ENCODE assay signal across 8 mouse cellular contexts in the genomic region with DNA sequence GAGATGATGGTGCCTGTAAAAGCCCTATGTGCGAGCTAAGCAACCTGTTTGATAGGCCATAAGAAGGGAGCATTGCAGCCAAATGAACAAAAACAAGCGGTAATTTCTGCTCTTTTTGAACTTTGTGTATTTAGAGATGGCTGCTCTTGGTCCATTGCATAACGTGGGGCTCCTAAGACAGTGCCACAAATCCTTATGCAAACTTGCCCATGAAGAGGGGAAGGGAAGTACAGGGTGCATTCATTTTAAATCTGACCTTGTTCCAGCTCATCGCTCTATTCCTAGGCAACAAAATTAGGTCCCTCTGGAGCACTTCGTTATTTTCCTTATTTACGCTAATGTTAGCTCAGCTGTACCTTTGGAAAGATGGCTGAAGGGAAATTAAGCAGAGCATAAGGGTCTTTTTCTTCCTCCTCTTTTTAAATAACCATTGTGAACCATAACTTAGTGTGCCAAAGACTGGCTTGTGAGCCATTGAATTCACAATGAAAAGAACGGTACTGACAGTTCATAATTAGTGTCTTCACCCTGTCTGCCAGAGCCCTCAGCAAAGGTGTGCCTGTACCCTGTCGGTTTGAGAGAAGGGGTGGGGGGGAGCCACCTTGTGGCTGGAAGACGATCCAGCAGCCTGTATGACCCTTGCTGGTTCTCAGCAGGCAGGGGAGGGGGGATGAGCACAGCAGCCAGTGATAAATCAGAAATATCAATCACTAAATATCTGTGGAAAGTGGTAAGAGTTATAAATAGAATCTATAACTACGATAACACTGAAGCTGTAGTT.
DNase-seq lines count a peak whose midpoint lies in the region; ATAC-seq and TF ChIP-seq lines count a peak whose summit lies in the region.

No protein-coding gene starts in this region.

- TF ChIP-seq CTCF in spleen, adult 2 months (IDR thresholded peaks at IDR 0.05; ENCODE audit: extremely low read depth, insufficient read depth, insufficient read length, insufficient replicate concordance) = peak; percentile 55; the same call in 1 of the 2 replicates
- peak; percentile 19; the same call in 1 of the 2 replicates for TF ChIP-seq CTCF in embryonic fibroblast, embryonic 13.5 days (IDR thresholded peaks at IDR 0.05; ENCODE audit: borderline replicate concordance, insufficient read depth, low read length)
- peak; percentile 72 for TF ChIP-seq CTCF in liver, postnatal 0 days (IDR thresholded peaks at IDR 0.05; ENCODE audit: low read depth)
- TF ChIP-seq CTCF in stomach, postnatal 0 days (IDR thresholded peaks at IDR 0.05; ENCODE audit: low read depth) = peak; percentile 78

- H3K4me2 ChIP-seq in forebrain, embryonic 11.5 days (ENCODE audit: low read depth, low read length, severe bottlenecking) = no peak overlapping the region
- no peak overlapping the region for H3K4me2 ChIP-seq in forebrain, embryonic 15.5 days (replicated peaks)
- H3K4me2 ChIP-seq in liver, postnatal 0 days (ENCODE audit: low read depth, low read length) = no peak overlapping the region
- no peak overlapping the region for H3K4me2 ChIP-seq in stomach, postnatal 0 days (replicated peaks; ENCODE audit: low read depth)

- no peak for TF ChIP-seq POLR2A in spleen, adult 2 months (IDR thresholded peaks at IDR 0.05; ENCODE audit: low read depth, low read length)
- TF ChIP-seq POLR2A in embryonic fibroblast, embryonic 13.5 days (IDR thresholded peaks at IDR 0.05; ENCODE audit: low read depth, low read length) = no peak

- DNase-seq in forebrain, embryonic 11.5 days (ENCODE audit: low spot score) = peak; percentile 76
- peak; percentile 14 to 20 for DNase-seq in spleen, adult 2 months (ENCODE audit: low read depth in 1 of 2, low spot score in 2 of 2)
- DNase-seq in spleen, postnatal 14 days (ENCODE audit: low spot score in 2 of 2) = no peak
- DNase-seq in liver, postnatal 0 days = peak; percentile 34
- peak; percentile 43 for DNase-seq in stomach, postnatal 0 days (ENCODE audit: low spot score)
- DNase-seq in urinary bladder, postnatal 25 days (ENCODE audit: low spot score) = no peak

- no peak for ATAC-seq in forebrain, embryonic 11.5 days (replicated peaks; ENCODE audit: low FRiP score)
- ATAC-seq in forebrain, embryonic 15.5 days (replicated peaks) = no peak
- no peak; the same call in 1 of the 2 replicates for ATAC-seq in liver, postnatal 0 days
- no peak for ATAC-seq in stomach, postnatal 0 days (ENCODE audit: low FRiP score, low TSS enrichment)

- no peaks in the 10 kb centered on the region for H3K9me3 ChIP-seq in forebrain, embryonic 11.5 days (ENCODE audit: control insufficient read depth, low read length)
- H3K9me3 ChIP-seq in forebrain, embryonic 15.5 days = no peaks in the 10 kb centered on the region
- no peaks in the 10 kb centered on the region for H3K9me3 ChIP-seq in liver, postnatal 0 days (ENCODE audit: low read length)
- H3K9me3 ChIP-seq in stomach, postnatal 0 days (ENCODE audit: control insufficient read depth, low read length) = no peaks in the 10 kb centered on the region

- H3K36me3 ChIP-seq in forebrain, embryonic 11.5 days (ENCODE audit: control insufficient read depth, insufficient read depth, low read length) = no peaks in the 10 kb centered on the region
- no peaks in the 10 kb centered on the region for H3K36me3 ChIP-seq in forebrain, embryonic 15.5 days
- H3K36me3 ChIP-seq in spleen, adult 2 months (ENCODE audit: control insufficient read depth, insufficient read depth, low read length) = no peaks in the 10 kb centered on the region
- no peaks in the 10 kb centered on the region for H3K36me3 ChIP-seq in liver, postnatal 0 days (replicated peaks; ENCODE audit: insufficient read depth, low read length)
- H3K36me3 ChIP-seq in stomach, postnatal 0 days (ENCODE audit: control insufficient read depth, insufficient read depth, low read length) = no peaks in the 10 kb centered on the region

- TF ChIP-seq EP300 in liver, postnatal 0 days (IDR thresholded peaks at IDR 0.05; ENCODE audit: low read depth) = no peak
- TF ChIP-seq EP300 in stomach, postnatal 0 days (optimal IDR thresholded peaks at IDR 0.05) = no peak

- 0 out of 2 replicates have a peak, but pooled peaks cover 7% of the 10 kb centered on the region for H3K4me1 ChIP-seq in forebrain, embryonic 11.5 days (replicated peaks; ENCODE audit: control insufficient read depth, insufficient read depth, low read length)
- peaks cover 22% of the 10 kb centered on the region for H3K4me1 ChIP-seq in forebrain, embryonic 15.5 days
- no peaks in the 10 kb centered on the region for H3K4me1 ChIP-seq in spleen, adult 2 months (ENCODE audit: control insufficient read depth, insufficient read depth, insufficient read length)
- no peaks in the 10 kb centered on the region for H3K4me1 ChIP-seq in embryonic fibroblast, embryonic 13.5 days (ENCODE audit: control insufficient read depth, insufficient read depth, low read length)
- peaks cover 2% of the 10 kb centered on the region for H3K4me1 ChIP-seq in liver, postnatal 0 days (ENCODE audit: insufficient read depth)
- H3K4me1 ChIP-seq in stomach, postnatal 0 days (replicated peaks; ENCODE audit: control insufficient read depth, insufficient read depth) = no peaks in the 10 kb centered on the region

- H3K27ac ChIP-seq in forebrain, embryonic 11.5 days (ENCODE audit: low read depth, low read length) = no peak overlapping the region
- H3K27ac ChIP-seq in forebrain, embryonic 15.5 days (replicated peaks) = no peak overlapping the region
- no peak overlapping the region for H3K27ac ChIP-seq in spleen, adult 2 months (ENCODE audit: insufficient read depth, low read length)
- no peak overlapping the region for H3K27ac ChIP-seq in embryonic fibroblast, embryonic 13.5 days (ENCODE audit: insufficient read depth, low read length)
- no peak overlapping the region for H3K27ac ChIP-seq in liver, postnatal 0 days (ENCODE audit: low read depth)
- H3K27ac ChIP-seq in stomach, postnatal 0 days (replicated peaks) = no peak overlapping the region

- H3K4me3 ChIP-seq in forebrain, embryonic 11.5 days (ENCODE audit: low read depth, low read length) = no peak overlapping the region
- no peak overlapping the region for H3K4me3 ChIP-seq in forebrain, embryonic 15.5 days
- no peak overlapping the region for H3K4me3 ChIP-seq in spleen, adult 2 months (ENCODE audit: extremely low read depth, insufficient read depth, insufficient read length)
- no peak overlapping the region for H3K4me3 ChIP-seq in embryonic fibroblast, embryonic 13.5 days (ENCODE audit: insufficient read depth, low read length)
- no peak overlapping the region for H3K4me3 ChIP-seq in liver, postnatal 0 days (ENCODE audit: low read depth, low read length)
- no peak overlapping the region for H3K4me3 ChIP-seq in stomach, postnatal 0 days (ENCODE audit: low read depth, low read length)

- no peaks in the 10 kb centered on the region; the same call in 1 of the 2 replicates for H3K27me3 ChIP-seq in forebrain, embryonic 11.5 days (ENCODE audit: control insufficient read depth, insufficient read depth, low read length)
- H3K27me3 ChIP-seq in forebrain, embryonic 15.5 days = no peaks in the 10 kb centered on the region
- H3K27me3 ChIP-seq in spleen, adult 2 months (ENCODE audit: control insufficient read depth, insufficient read depth, low read length) = no peaks in the 10 kb centered on the region; the same call in 1 of the 2 replicates
- no peaks in the 10 kb centered on the region for H3K27me3 ChIP-seq in liver, postnatal 0 days (ENCODE audit: insufficient read depth, low read length)
- no peaks in the 10 kb centered on the region for H3K27me3 ChIP-seq in stomach, postnatal 0 days (ENCODE audit: control insufficient read depth, insufficient read depth, low read length)

- H3K9ac ChIP-seq in forebrain, embryonic 11.5 days (ENCODE audit: low read length) = no peak overlapping the region
- H3K9ac ChIP-seq in forebrain, embryonic 15.5 days (replicated peaks) = no peak overlapping the region
- H3K9ac ChIP-seq in liver, postnatal 0 days (replicated peaks) = no peak overlapping the region
- no peak overlapping the region for H3K9ac ChIP-seq in stomach, postnatal 0 days (ENCODE audit: low read length)

- WGBS in forebrain, embryonic 11.5 days = 51% methylated on average over 10 of the region's 10 CpGs
- 40% methylated on average over 10 of the region's 10 CpGs for WGBS in forebrain, embryonic 15.5 days
- WGBS in spleen, adult 2 months = 59% methylated on average over 10 of the region's 10 CpGs
- 50% methylated on average over 10 of the region's 10 CpGs for WGBS in liver, postnatal 0 days (ENCODE audit: insufficient replicate concordance)
- 53% methylated on average over 10 of the region's 10 CpGs for WGBS in stomach, postnatal 0 days

Comparison
In these comparisons a context has a peak if more than half of its experiments do, and no peak if none do; other contexts are left out.
1. DNase-seq: peak in forebrain, embryonic 11.5 days (single experiment), spleen, adult 2 months (2 of 2), liver, postnatal 0 days (single experiment) and stomach, postnatal 0 days (single experiment); none in spleen, postnatal 14 days (0 of 2) and urinary bladder, postnatal 25 days (single experiment).
2. CTCF ChIP-seq: peak in every context shown above with its lines; median percentile 78 in stomach, postnatal 0 days; 72 in liver, postnatal 0 days; 55 in spleen, adult 2 months; 19 in embryonic fibroblast, embryonic 13.5 days.